8 mouse cellular contexts compared by ENCODE assay signal in genomic region chr4:126253637-126254272, GRCm38 (mm10). TPM values are rescaled to one million over a fixed set of nuclear protein-coding genes. Genes with fewer than 3 reads are reported as not detected.
DNase-seq lines count a peak whose midpoint lies in the region; ATAC-seq and TF ChIP-seq lines count a peak whose summit lies in the region.

No protein-coding gene starts in this region.

- no peak for TF ChIP-seq CTCF in left cerebral cortex, adult 2 months (IDR thresholded peaks at IDR 0.05)

- H3K4me2 ChIP-seq in embryonic facial prominence, embryonic 12.5 days (replicated peaks): peak overlapping the region; percentile 96
- H3K4me2 ChIP-seq in intestine, embryonic 16.5 days (ENCODE audit: low read depth, low read length): peak overlapping the region; percentile 88; the same call in 1 of the 2 replicates
- peak overlapping the region; percentile 97 for H3K4me2 ChIP-seq in neural tube, embryonic 12.5 days (replicated peaks)

- H3K36me3 ChIP-seq in embryonic facial prominence, embryonic 12.5 days: peaks cover 10% of the 10 kb centered on the region
- H3K36me3 ChIP-seq in intestine, embryonic 16.5 days (ENCODE audit: control insufficient read depth, insufficient read depth, low read length): no peaks in the 10 kb centered on the region
- H3K36me3 ChIP-seq in neural tube, embryonic 12.5 days: peaks cover 8% of the 10 kb centered on the region

- no peaks in the 10 kb centered on the region for H3K9me3 ChIP-seq in embryonic facial prominence, embryonic 12.5 days
- no peaks in the 10 kb centered on the region for H3K9me3 ChIP-seq in intestine, embryonic 16.5 days (ENCODE audit: control insufficient read depth, low read length)
- no peaks in the 10 kb centered on the region for H3K9me3 ChIP-seq in neural tube, embryonic 12.5 days

- peak overlapping the region; percentile 89 for H3K27ac ChIP-seq in left cerebral cortex, adult 2 months
- no peak overlapping the region for H3K27ac ChIP-seq in embryonic facial prominence, embryonic 12.5 days
- H3K27ac ChIP-seq in intestine, embryonic 16.5 days (ENCODE audit: low read length): no peak overlapping the region
- H3K27ac ChIP-seq in neural tube, embryonic 12.5 days: no peak overlapping the region

- intact Hi-C loops in left cerebral cortex, adult 2 months (cut with DNase I): loop anchor here (2.0 to 5.0 kb wide), 2 partner anchors 17 to 151 kb away; partner anchors contain the start of gene Stk40

- ATAC-seq in embryonic facial prominence, embryonic 12.5 days (ENCODE audit: insufficient number of reproducible peaks, insufficient read depth, low FRiP score, low TSS enrichment): no peak
- ATAC-seq in intestine, embryonic 16.5 days: no peak
- ATAC-seq in neural tube, embryonic 12.5 days (ENCODE audit: low FRiP score, low read depth): no peak

- H3K9ac ChIP-seq in embryonic facial prominence, embryonic 12.5 days: peak overlapping the region; percentile 99; the same call in 1 of the 2 replicates
- H3K9ac ChIP-seq in intestine, embryonic 16.5 days (ENCODE audit: low read depth, low read length): no peak overlapping the region
- H3K9ac ChIP-seq in neural tube, embryonic 12.5 days: peak overlapping the region; percentile 99; the same call in 1 of the 2 replicates

- DNase-seq in left cerebral cortex, adult 2 months (ENCODE audit: extremely low spot score in 1 of 2, low spot score in 2 of 2): no peak
- DNase-seq in left cerebral cortex, adult 8-10 months (ENCODE audit: low spot score in 2 of 2): no peak
- no peak for DNase-seq in urinary bladder, postnatal 14 days (ENCODE audit: low spot score)
- no peak for DNase-seq in layer of hippocampus, adult 8-10 months (ENCODE audit: low spot score in 2 of 2)
- no peak for DNase-seq in kidney, adult 8-10 months

- peak overlapping the region; percentile 99 for H3K4me3 ChIP-seq in left cerebral cortex, adult 2 months
- peak overlapping the region; percentile 100 for H3K4me3 ChIP-seq in embryonic facial prominence, embryonic 12.5 days
- peak overlapping the region; percentile 96; the same call in 1 of the 2 replicates for H3K4me3 ChIP-seq in intestine, embryonic 16.5 days (ENCODE audit: low read length)
- peak overlapping the region; percentile 100 for H3K4me3 ChIP-seq in neural tube, embryonic 12.5 days

- 76% methylated on average over 14 of the region's 14 CpGs for WGBS in embryonic facial prominence, embryonic 12.5 days
- whole genome bisulfite sequencing in intestine, embryonic 16.5 days: 74% methylated on average over 14 of the region's 14 CpGs
- WGBS in neural tube, embryonic 12.5 days: 78% methylated on average over 14 of the region's 14 CpGs

- H3K27me3 ChIP-seq in embryonic facial prominence, embryonic 12.5 days: no peaks in the 10 kb centered on the region
- H3K27me3 ChIP-seq in intestine, embryonic 16.5 days (replicated peaks; ENCODE audit: control insufficient read depth, insufficient read depth, low read length): no peaks in the 10 kb centered on the region
- no peaks in the 10 kb centered on the region for H3K27me3 ChIP-seq in neural tube, embryonic 12.5 days (replicated peaks)

- H3K4me1 ChIP-seq in embryonic facial prominence, embryonic 12.5 days: peaks cover 59% of the 10 kb centered on the region
- peaks cover 54% of the 10 kb centered on the region for H3K4me1 ChIP-seq in intestine, embryonic 16.5 days (ENCODE audit: control insufficient read depth, insufficient read depth, low read length)
- H3K4me1 ChIP-seq in neural tube, embryonic 12.5 days: peaks cover 67% of the 10 kb centered on the region

RNA-seq across cellular contexts. Expression of gene Map7d1, which starts 2.4 kb away (rescaled TPM):
- 100 to 1,000 TPM; 281 TPM for total RNA-seq in left cerebral cortex, adult 2 months (2021)
- 100 to 1,000 TPM; 224 to 273 (median 253) TPM for total RNA-seq in left cerebral cortex, adult 8-10 months (2022)
- polyA plus RNA-seq in embryonic facial prominence, embryonic 12.5 days (2016; fragmentation: Nextera tagmentation; extraction: Ambion mirVana): 95.8 and 102 TPM in 2 replicates
- polyA plus RNA-seq in intestine, embryonic 16.5 days (2015; fragmentation: Nextera tagmentation; extraction: Ambion mirVana): 13.1 and 16.7 TPM in 2 replicates
- polyA plus RNA-seq in neural tube, embryonic 12.5 days (2016; fragmentation: Nextera tagmentation; extraction: Ambion mirVana): 140 and 149 TPM in 2 replicates
- 100 to 1,000 TPM; 240 to 257 (median 248) TPM for total RNA-seq in layer of hippocampus, adult 8-10 months (2022)

RNA-seq across cellular contexts. Expression of gene Trappc3, which starts 8.4 kb away (rescaled TPM):
- total RNA-seq in left cerebral cortex, adult 2 months (2021): 10 to 100 TPM; 77.0 to 87.5 TPM
- 10 to 100 TPM; 86.2 to 93.4 (median 89.3) TPM for total RNA-seq in left cerebral cortex, adult 8-10 months (2022)
- 113 and 115 TPM in 2 replicates for polyA plus RNA-seq in embryonic facial prominence, embryonic 12.5 days (2016; fragmentation: Nextera tagmentation; extraction: Ambion mirVana)
- polyA plus RNA-seq in intestine, embryonic 16.5 days (2015; fragmentation: Nextera tagmentation; extraction: Ambion mirVana): 105 and 107 TPM in 2 replicates
- 119 and 127 TPM in 2 replicates for polyA plus RNA-seq in neural tube, embryonic 12.5 days (2016; fragmentation: Nextera tagmentation; extraction: Ambion mirVana)
- total RNA-seq in layer of hippocampus, adult 8-10 months (2022): 10 to 100 TPM; 79.9 to 89.9 (median 85.1) TPM

RNA-seq across cellular contexts. Expression of gene Col8a2, which starts 32.8 kb away (rescaled TPM):
- 1 to 10 TPM; 1.9 to 3.0 TPM for total RNA-seq in left cerebral cortex, adult 2 months (2021)
- 1 to 10 TPM; 1.9 to 4.0 (median 2.5) TPM for total RNA-seq in left cerebral cortex, adult 8-10 months (2022)
- 47.6 and 49.8 TPM in 2 replicates for polyA plus RNA-seq in embryonic facial prominence, embryonic 12.5 days (2016; fragmentation: Nextera tagmentation; extraction: Ambion mirVana)
- 3.5 and 4.5 TPM in 2 replicates for polyA plus RNA-seq in intestine, embryonic 16.5 days (2015; fragmentation: Nextera tagmentation; extraction: Ambion mirVana)
- polyA plus RNA-seq in neural tube, embryonic 12.5 days (2016; fragmentation: Nextera tagmentation; extraction: Ambion mirVana): 12.1 and 13.8 TPM in 2 replicates
- total RNA-seq in layer of hippocampus, adult 8-10 months (2022): 1 to 10 TPM; 1.7 to 2.3 (median 2.0) TPM

RNA-seq across cellular contexts. Expression of gene Thrap3, which starts 51.2 kb away (rescaled TPM):
- total RNA-seq in left cerebral cortex, adult 2 months (2021): 100 to 1,000 TPM; 149 to 158 TPM
- 100 to 1,000 TPM; 127 to 151 (median 148) TPM for total RNA-seq in left cerebral cortex, adult 8-10 months (2022)
- 298 and 302 TPM in 2 replicates for polyA plus RNA-seq in embryonic facial prominence, embryonic 12.5 days (2016; fragmentation: Nextera tagmentation; extraction: Ambion mirVana)
- 132 and 141 TPM in 2 replicates for polyA plus RNA-seq in intestine, embryonic 16.5 days (2015; fragmentation: Nextera tagmentation; extraction: Ambion mirVana)
- polyA plus RNA-seq in neural tube, embryonic 12.5 days (2016; fragmentation: Nextera tagmentation; extraction: Ambion mirVana): 236 and 241 TPM in 2 replicates
- total RNA-seq in layer of hippocampus, adult 8-10 months (2022): 100 to 1,000 TPM; 151 to 172 (median 170) TPM
